Mouse (Mus musculus) limb, embryonic 11.5 days (tissue): ENCODE results near the gene Sema6d. TPM values are rescaled to one million over a fixed set of nuclear protein-coding genes. Genes with fewer than 3 reads are reported as not detected.

Experiments
- ATAC-seq: fragments of 200-750 bp; cut with Nextera tagmentation; 2 replicates; pipeline ENCODE4 v1.8.0; 2017; ENCODE audit warnings: low read depth; ENCODE audit not compliant: insufficient number of reproducible peaks, low FRiP score, low TSS enrichment
- DNase-seq: peaks from one replicate; pipeline ENCODE4 v3.0.0-alpha.2; 2015; ENCODE audit warnings: low spot score
- H3K27ac ChIP-seq: fragments of 300-500 bp; sonication (generic); replicated peaks from 2 replicates; pipeline ENCODE4 v1.5.1; 2014; ENCODE audit warnings: low read depth, mild to moderate bottlenecking, low read length
- H3K27me3 ChIP-seq: fragments of 300-500 bp; sonication (generic); 2 replicates; pipeline ENCODE4 v1.6.1; 2014; ENCODE audit warnings: mild to moderate bottlenecking, low read length, mixed read lengths; ENCODE audit not compliant: control insufficient read depth, insufficient read depth
- H3K36me3 ChIP-seq: fragments of 300-500 bp; sonication (generic); 2 replicates; pipeline ENCODE4 v1.6.1; 2014; ENCODE audit warnings: mild to moderate bottlenecking, low read length, moderate library complexity, mixed read lengths; ENCODE audit not compliant: control insufficient read depth, insufficient read depth
- H3K4me1 ChIP-seq: fragments of 300-500 bp; sonication (generic); 2 replicates; pipeline ENCODE4 v1.6.1; 2014; ENCODE audit warnings: low read length, mixed read lengths; ENCODE audit not compliant: control insufficient read depth, insufficient read depth
- H3K4me2 ChIP-seq: fragments of 300-500 bp; sonication (generic); 2 replicates; pipeline ENCODE4 v1.6.1; 2014; ENCODE audit warnings: low read depth, mild to moderate bottlenecking, moderate library complexity; ENCODE audit not compliant: severe bottlenecking
- H3K4me3 ChIP-seq: fragments of 300-500 bp; sonication (generic); 2 replicates; pipeline ENCODE4 v1.5.1; 2014; ENCODE audit warnings: low read depth, low read length
- H3K9ac ChIP-seq: fragments of 300-500 bp; sonication (generic); 2 replicates; pipeline ENCODE4 v1.6.1; 2014; ENCODE audit warnings: mild to moderate bottlenecking, low read length
- H3K9me3 ChIP-seq: fragments of 300-500 bp; sonication (generic); 2 replicates; pipeline ENCODE4 v1.6.1; 2016; ENCODE audit warnings: low read length; ENCODE audit not compliant: control insufficient read depth
- WGBS: fragments of 180-500 bp; shearing (Covaris S2); extraction: QIAGEN DNeasy Blood & Tissue Kit; methylation state at CpG from one replicate; pipeline ENCODE4 v1.1.7; 2014; 5-methylcytosine and 5-hydroxymethylcytosine counted together
- polyA plus RNA-seq: library from polyadenylated mRNA; unstranded; fragments of >200 nt; fragmentation: Nextera tagmentation; extraction: Ambion mirVana; gene quantifications from 2 replicates; pipeline ENCODE4 v1.2.1, GENCODE M21; 2014

The Sema6d gene
- polyA plus RNA-seq, 1 experiment from 2014 or later, result 6.2 TPM

GRCm38 (mm10) chr2:124599014-124599413, 509.2 kb downstream of the Sema6d start:
- Histone ChIP-seq H3K27ac (no peak overlapping the region), H3K36me3 (no peaks in the 10 kb centered on the region), H3K9ac (no peak overlapping the region), H3K9me3 (no peaks in the 10 kb centered on the region), H3K4me3 (no peak overlapping the region), H3K4me2 (no peak overlapping the region), H3K27me3 (no peaks in the 10 kb centered on the region), H3K4me1 (no peaks in the 10 kb centered on the region)
- WGBS, result 82% methylated on average over 3 of the region's 3 CpGs
- DNase-seq, result no peak
- no peak for ATAC-seq

GRCm38 (mm10) chr2:124601702-124602378, 512.1 kb downstream of the Sema6d start:
- 75% methylated on average over 9 of the region's 9 CpGs for WGBS

GRCm38 (mm10) chr2:124602379-124602913, 512.7 kb downstream of the Sema6d start:
- DNase-seq (no peak), ATAC-seq (no peak)
- H3K9me3 ChIP-seq, result no peaks in the 10 kb centered on the region
- no peak overlapping the region for H3K4me2 ChIP-seq
- no peaks in the 10 kb centered on the region for H3K4me1 ChIP-seq
- 51% methylated on average over 8 of the region's 8 CpGs for WGBS
- no peak overlapping the region for H3K4me3 ChIP-seq
- no peak overlapping the region for H3K27ac ChIP-seq
- H3K36me3 ChIP-seq, result no peaks in the 10 kb centered on the region
- H3K9ac ChIP-seq, result no peak overlapping the region
- no peaks in the 10 kb centered on the region for H3K27me3 ChIP-seq

More at GRCm38 (mm10) chr2:124601702-124602378, 512.1 kb downstream of the Sema6d start:
- Histone ChIP-seq H3K36me3 (no peaks in the 10 kb centered on the region), H3K27ac (no peak overlapping the region), H3K9ac (no peak overlapping the region), H3K4me2 (no peak overlapping the region), H3K4me3 (no peak overlapping the region), H3K4me1 (no peaks in the 10 kb centered on the region), H3K27me3 (no peaks in the 10 kb centered on the region), H3K9me3 (no peaks in the 10 kb centered on the region)
- no peak for ATAC-seq
- DNase-seq, result no peak

- no peaks in the 10 kb centered on the region for H3K9me3 ChIP-seq
- no peak overlapping the region for H3K27ac ChIP-seq
- no peak for DNase-seq
- H3K4me1 ChIP-seq, result no peaks in the 10 kb centered on the region
- H3K9ac ChIP-seq, result no peak overlapping the region
- H3K36me3 ChIP-seq, result no peaks in the 10 kb centered on the region
- H3K4me2 ChIP-seq, result no peak overlapping the region
- no peak for ATAC-seq
- 93% methylated on average over 1 of the region's 1 CpGs for WGBS
- H3K4me3 ChIP-seq, result no peak overlapping the region
- H3K27me3 ChIP-seq, result no peaks in the 10 kb centered on the region
Measured at GRCm38 (mm10) chr2:124605341-124605740, 515.6 kb downstream of the Sema6d start.

- DNase-seq (no peak), ATAC-seq (no peak)
- no peak overlapping the region for H3K27ac ChIP-seq
- H3K4me1 ChIP-seq, result no peaks in the 10 kb centered on the region
- H3K4me2 ChIP-seq, result no peak overlapping the region
- H3K9ac ChIP-seq, result no peak overlapping the region
- no peaks in the 10 kb centered on the region for H3K36me3 ChIP-seq
- WGBS, result 64% methylated on average over 5 of the region's 5 CpGs
- H3K9me3 ChIP-seq, result no peaks in the 10 kb centered on the region
- no peak overlapping the region for H3K4me3 ChIP-seq
- no peaks in the 10 kb centered on the region for H3K27me3 ChIP-seq
Measured at GRCm38 (mm10) chr2:124607986-124608385, 518.2 kb downstream of the Sema6d start.

- no peaks in the 10 kb centered on the region for H3K27me3 ChIP-seq
- no peak for ATAC-seq
- no peaks in the 10 kb centered on the region for H3K36me3 ChIP-seq
- 67% methylated on average over 4 of the region's 4 CpGs for WGBS
- H3K27ac ChIP-seq, result no peak overlapping the region
- H3K4me3 ChIP-seq, result no peak overlapping the region
- no peaks in the 10 kb centered on the region for H3K9me3 ChIP-seq
- H3K4me1 ChIP-seq, result no peaks in the 10 kb centered on the region
- H3K9ac ChIP-seq, result no peak overlapping the region
- H3K4me2 ChIP-seq, result no peak overlapping the region
- DNase-seq, result no peak
Measured at GRCm38 (mm10) chr2:124608546-124608945, 518.8 kb downstream of the Sema6d start.

- Histone ChIP-seq H3K27me3 (no peaks in the 10 kb centered on the region), H3K36me3 (no peaks in the 10 kb centered on the region), H3K4me2 (peak overlapping the region; percentile 92), H3K9me3 (no peaks in the 10 kb centered on the region), H3K4me1 (no peaks in the 10 kb centered on the region), H3K4me3 (peak overlapping the region; percentile 74; the same call in 1 of the 2 replicates), H3K9ac (no peak overlapping the region), H3K27ac (no peak overlapping the region)
- no peak for DNase-seq
- WGBS, result 24% methylated on average over 5 of the region's 5 CpGs
- ATAC-seq, result no peak
Measured at GRCm38 (mm10) chr2:124609014-124609413, 519.2 kb downstream of the Sema6d start.

GRCm38 (mm10) chr2:124609711-124610585, 520.2 kb downstream of the Sema6d start:
- no peaks in the 10 kb centered on the region for H3K4me1 ChIP-seq
- no peaks in the 10 kb centered on the region for H3K9me3 ChIP-seq
- WGBS, result under 1% methylated on average over 60 of the region's 80 CpGs
- peak; percentile 88 for DNase-seq
- no peaks in the 10 kb centered on the region for H3K36me3 ChIP-seq
- peak overlapping the region; percentile 72 for H3K9ac ChIP-seq
- ATAC-seq, result peak; percentile 88
- peak overlapping the region; percentile 92 for H3K4me2 ChIP-seq
- no peaks in the 10 kb centered on the region for H3K27me3 ChIP-seq
- peak overlapping the region; percentile 42; the same call in 1 of the 2 replicates for H3K27ac ChIP-seq
- H3K4me3 ChIP-seq, result peak overlapping the region; percentile 74
